Mouse (Mus musculus): ENCODE results near the gene Hdac11. TPM values are rescaled to one million over a fixed set of nuclear protein-coding genes. Genes with fewer than 3 reads are reported as not detected.

Gene Hdac11
- 2.6 TPM for total RNA-seq (2023)

DNA sequence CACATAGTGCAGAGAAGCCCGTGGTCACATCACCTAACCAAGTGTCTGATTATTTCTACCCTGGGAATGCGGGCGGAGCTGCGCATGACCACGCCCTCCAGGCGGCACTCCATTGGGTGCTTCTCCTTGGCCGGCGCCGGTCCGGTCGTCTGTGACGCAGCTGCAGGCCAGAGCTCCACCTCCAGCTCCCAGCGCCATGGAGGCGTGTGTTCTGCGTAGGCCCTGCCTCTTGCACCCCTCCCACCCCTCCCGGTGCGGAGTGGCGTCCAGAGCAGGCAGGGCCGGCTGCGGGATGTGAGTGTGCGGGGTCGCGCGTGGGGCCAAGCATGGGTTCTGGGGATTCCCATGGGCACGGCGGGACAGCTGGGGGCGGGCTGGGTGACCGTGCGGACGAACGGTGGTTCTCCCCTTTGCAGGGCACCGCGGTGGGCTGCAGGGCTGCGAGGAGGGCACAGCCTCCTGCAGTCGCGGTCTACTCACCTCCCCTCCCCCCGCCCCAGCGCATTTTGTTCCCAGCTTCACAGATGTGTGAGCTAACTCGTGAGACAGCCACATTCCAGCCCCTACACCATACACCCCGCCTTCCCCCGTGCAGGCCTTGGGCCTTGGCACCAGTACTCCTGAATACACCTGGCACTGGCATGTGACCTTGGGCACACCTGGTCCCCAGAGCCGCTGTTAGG, at the start of gene Hdac11:
Gene Hdac11 (plus strand): TSS at position 112 of the 683 bp plus-strand sequence.

DNA sequence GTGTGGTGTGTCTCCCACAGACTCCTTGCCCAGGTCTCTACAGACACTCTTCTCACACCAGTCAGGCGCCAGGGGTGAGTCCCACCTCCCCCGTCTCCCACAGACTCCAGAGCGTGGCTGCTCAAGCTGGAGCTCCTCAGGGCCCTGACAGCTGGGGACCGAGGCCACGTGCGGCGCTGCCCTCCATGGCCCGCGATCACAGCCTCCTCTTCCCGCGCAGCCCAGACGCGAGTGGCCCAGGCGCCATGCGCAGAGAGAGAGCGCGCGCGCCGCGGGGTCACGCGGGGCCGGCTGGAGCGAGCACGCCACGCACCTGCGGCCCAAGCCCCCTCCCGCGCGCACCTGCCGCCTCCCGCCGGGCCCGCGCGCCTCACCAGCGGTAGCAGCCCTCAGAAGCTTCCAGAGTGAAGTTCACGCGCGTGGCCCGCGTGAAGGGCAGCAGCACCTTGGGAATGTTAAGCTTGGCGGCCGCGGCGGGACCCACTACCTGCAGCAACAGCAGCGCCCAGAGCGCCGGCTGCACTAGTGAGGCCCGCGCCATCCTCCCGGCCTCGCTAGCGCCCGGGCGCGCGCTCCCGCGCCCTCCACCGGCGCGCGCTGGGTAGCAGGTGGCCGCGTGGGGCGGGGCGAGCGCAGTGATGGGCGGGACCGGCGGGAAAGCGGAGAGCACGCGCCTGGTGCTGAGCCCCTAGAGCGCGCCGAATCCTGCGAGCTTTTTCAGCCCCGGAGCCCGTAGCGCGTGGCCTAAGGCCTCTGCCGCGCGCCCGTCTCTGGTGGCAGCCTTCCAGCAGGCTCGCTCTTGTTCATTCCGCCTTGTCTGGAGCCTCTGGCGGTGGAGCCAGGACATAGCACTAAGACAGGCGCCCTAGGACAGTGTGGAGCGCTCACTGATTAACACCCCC, 40.0 kb upstream of the Hdac11 start, which contains the start of gene Nup210:
Gene Nup210 (minus strand): TSS at position 586 of the 902 bp plus-strand sequence.

DNA sequence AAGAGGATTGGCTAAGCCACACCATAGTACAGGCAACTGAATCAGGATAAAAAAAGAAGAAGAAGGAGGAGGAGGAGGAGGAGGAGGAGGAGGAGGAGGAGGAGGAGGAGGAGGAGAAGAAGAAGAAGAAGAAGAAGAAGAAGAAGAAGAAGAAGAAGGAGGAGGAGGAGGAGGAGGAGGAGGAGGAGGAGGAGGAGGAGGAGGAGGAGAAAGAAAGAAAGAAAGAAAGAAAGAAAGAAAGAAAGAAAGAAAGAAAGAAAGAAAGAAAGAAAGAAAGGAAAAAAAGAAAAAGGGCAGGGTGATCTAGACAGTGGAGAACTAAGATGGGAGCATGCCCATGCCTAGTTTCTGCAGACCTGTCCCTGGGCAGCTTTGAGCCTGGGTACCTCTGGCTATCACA, 55.7 kb downstream of the Hdac11 start, which contains the start of gene Fbln2:
Gene Fbln2 (plus strand): TSS at position 301 of the 400 bp plus-strand sequence.

Other genes starting within 250 kb of the Hdac11 start
- gene Iqsec1, start 168.0 kb upstream of the Hdac11 start, total RNA-seq (2023) = 146 TPM
- 296 TPM for gene Nup210, start 39.8 kb upstream of the Hdac11 start, total RNA-seq (2023)
- 3.4 TPM for gene Fbln2, start 55.8 kb downstream of the Hdac11 start, total RNA-seq (2023)

All from CD4-positive naive resting alpha-beta T cell, adult 57 days (primary cell).